Mouse (Mus musculus) gastrocnemius, postnatal 4 days (tissue): ENCODE results near the gene Gzmn. TPM values are rescaled to one million over a fixed set of nuclear protein-coding genes. Genes with fewer than 3 reads are reported as not detected.

Experiments
- total RNA-seq, 2 experiments: library from RNA; stranded (reverse); gene quantifications; 2 replicates each; pipeline ENCODE4 v1.2.3; 2021

Gene Gzmn
- total RNA-seq, 2 experiments from 2014 or later: 0.29 TPM

Other genes with a start within 250 kb of the Gzmn start
- gene Cma1, start 229.9 kb downstream of the Gzmn start, total RNA-seq: 10 to 100 TPM; 70.9 to 91.6 TPM
- gene Cma2, start 223.6 kb downstream of the Gzmn start, total RNA-seq: 1 to 10 TPM; 3.7 to 4.2 TPM
- gene Mcpt1, start 156.6 kb downstream of the Gzmn start, total RNA-seq: not detected
- gene Mcpt9, start 144.1 kb downstream of the Gzmn start, total RNA-seq: not detected
- gene Mcpt2, start 132.6 kb downstream of the Gzmn start, total RNA-seq: not detected
- gene Mcpt4, start 112.3 kb downstream of the Gzmn start, total RNA-seq: 10 to 100 TPM; 48.3 to 50.8 TPM
- not detected for gene Mcpt8, start 89.3 kb downstream of the Gzmn start, total RNA-seq
- under 1 TPM; 0.56 to 0.96 TPM for gene Ctsg, start 72.0 kb downstream of the Gzmn start, total RNA-seq
- gene Gzme, start 54.0 kb downstream of the Gzmn start, total RNA-seq: not detected
- gene Gzmd, start 42.0 kb downstream of the Gzmn start, total RNA-seq: not detected
- not detected for gene Gzmg, start 15.0 kb downstream of the Gzmn start, total RNA-seq
- gene Gzmf, start 36.8 kb upstream of the Gzmn start, total RNA-seq: not detected
- not detected for gene Gzmc, start 60.1 kb upstream of the Gzmn start, total RNA-seq
- not detected for gene Gzmb, start 87.7 kb upstream of the Gzmn start, total RNA-seq
- not detected for gene Atp12a, start 190.5 kb upstream of the Gzmn start, total RNA-seq
- gene Rnf17, start 228.0 kb upstream of the Gzmn start, total RNA-seq: under 1 TPM in 1 of 2 experiments, not detected in 1; 0.32 TPM